Mouse (Mus musculus) CD4-positive, CD25-positive, alpha-beta regulatory T cell, adult 2 months (primary cell): ENCODE data around the gene Tnfrsf8.
"Not testable (repeated sequence)": the region's sequence is repeated elsewhere in the genome, so short reads cannot be mapped to it uniquely, and the experiment has no call there.

Source experiments
- DNase-seq: peaks from one replicate; pipeline ENCODE4 v3.0.0-alpha.2; 2012; ENCODE audit warnings: low read depth, low spot score

Gene Tnfrsf8

DNA sequence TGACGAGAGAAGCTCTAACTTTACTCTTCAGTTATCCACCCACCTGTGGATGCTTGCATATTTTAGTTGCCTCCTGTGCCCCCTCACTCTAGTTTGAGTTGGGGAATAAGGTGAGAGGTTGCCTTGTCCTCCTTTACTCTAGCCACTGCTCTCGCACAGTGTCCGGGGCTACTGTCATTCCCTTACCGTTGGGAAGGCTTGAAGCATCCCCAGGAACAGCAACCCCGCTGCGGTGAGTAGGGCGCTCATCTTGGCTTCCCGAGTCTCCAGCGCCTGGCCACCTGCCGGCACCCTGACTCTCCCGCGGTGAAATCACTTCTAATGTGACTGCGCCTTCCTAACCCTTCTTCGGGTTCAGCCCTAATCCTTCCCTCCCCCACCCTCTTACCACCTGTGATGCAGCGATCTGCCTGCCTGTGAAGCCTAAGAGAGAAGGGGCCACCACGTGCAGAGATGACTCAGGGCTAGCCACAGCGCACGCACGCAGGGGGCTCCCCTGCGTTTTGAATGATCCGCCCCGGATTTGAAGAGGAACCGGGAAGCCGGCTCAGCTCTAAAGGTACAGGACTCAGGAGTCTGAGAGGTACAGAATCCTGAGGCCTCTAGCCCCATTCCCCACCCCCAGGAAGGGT is at the start of gene Tnfrsf8:
Tnfrsf8 (minus strand) TSS at position 329 of the 632 bp plus-strand sequence.
- DNase-seq = peak; percentile 84

DNA sequence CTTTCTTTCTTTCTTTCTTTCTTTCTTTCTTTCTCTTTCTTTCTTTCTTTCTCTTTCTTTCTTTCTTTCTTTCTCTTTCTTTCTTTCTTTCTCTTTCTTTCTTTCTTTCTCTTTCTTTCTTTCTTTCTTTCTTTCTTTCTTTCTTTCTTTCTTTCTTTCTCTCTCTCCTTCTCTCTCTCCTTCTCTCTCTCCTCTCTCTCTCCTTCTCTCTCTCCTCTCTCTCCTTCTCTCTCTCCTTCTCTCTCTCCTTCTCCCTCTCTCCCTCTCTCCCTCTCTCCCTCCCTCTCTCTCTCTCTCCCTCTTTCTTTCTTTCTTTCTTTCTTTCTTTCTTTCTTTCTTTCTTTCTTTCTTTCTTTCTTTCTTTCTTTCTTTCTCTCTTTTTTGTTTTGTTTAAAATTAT is 46.7 kb upstream of the Tnfrsf8 start:
- not testable (repeated sequence) for DNase-seq

DNA sequence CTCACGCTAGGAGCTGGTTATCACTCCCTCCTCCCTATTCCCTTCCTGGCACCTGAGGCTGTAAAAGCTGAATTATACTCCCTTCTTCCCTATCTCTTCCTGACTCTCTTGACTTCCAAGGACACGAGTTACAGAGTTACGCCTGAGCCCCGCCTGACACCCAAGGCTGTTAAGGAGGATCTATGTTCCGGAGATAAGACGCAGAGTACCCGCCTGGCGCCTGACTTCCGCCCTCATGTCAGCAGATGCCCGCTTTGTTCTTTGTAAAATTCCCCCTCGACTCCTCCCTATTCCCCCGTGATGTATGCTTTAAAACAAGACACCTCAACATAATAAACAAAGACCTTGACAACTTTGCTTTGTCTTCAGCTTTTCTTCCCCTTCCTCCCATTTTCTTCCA is 46.1 kb upstream of the Tnfrsf8 start:
- DNase-seq = peak; percentile 87

DNA sequence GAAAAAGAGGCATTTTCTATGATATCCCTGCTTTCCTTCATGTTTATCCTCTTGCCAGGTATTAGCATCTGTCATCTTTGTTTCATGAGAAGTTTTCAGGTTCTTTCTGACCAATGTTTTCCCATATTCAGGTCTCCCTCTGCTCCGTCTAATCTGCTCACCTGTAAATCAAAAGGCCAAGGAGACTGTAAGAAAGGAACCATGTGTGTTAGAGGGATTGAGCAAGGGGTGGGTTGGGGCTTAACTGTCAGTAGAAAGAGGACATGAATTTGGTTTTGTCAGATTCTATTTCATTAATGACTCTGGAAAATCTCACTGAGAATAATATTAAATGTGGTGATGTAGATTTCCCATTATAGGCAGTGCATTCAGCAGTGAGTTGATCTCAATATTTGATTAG is 45.6 kb upstream of the Tnfrsf8 start:
- no peak for DNase-seq

DNA sequence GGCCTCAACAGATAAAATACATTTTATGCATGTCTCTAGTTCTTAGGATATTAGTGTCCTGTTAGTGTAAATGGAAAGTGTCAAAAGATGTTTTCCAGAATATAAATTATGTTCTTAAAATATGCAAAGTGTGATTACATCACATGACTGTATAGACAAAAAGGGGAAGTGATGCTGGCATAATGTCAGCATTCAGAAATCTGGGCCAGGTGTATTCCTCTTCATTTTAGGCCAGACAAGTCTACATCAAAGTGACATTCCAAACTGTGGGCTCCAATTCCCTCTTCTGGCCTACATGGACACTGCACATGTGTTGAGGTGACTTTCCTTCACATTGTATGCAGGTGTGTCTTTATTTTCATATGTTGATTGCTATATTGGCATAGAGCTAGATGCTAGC is 41.3 kb upstream of the Tnfrsf8 start:
- no peak for DNase-seq

DNA sequence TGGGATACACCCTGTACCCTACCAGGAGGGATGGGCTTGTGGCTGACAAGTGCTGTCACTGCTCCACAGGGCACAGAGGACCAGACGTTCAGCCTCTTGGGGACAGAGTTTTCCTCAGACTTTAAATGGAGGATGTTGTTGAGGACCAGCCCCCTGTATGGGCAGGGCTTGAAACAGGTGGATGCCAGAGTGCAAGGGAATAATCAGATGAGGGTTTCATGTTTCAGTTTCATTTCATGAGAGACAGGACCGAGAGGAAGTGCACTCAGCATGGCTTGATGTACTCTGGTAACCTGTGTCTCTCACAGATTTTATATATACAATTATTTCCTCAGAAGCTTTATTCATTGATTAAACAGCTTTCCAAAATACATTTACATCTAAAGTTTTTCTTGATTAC is 38.9 kb upstream of the Tnfrsf8 start:
- peak; percentile 79 for DNase-seq

DNA sequence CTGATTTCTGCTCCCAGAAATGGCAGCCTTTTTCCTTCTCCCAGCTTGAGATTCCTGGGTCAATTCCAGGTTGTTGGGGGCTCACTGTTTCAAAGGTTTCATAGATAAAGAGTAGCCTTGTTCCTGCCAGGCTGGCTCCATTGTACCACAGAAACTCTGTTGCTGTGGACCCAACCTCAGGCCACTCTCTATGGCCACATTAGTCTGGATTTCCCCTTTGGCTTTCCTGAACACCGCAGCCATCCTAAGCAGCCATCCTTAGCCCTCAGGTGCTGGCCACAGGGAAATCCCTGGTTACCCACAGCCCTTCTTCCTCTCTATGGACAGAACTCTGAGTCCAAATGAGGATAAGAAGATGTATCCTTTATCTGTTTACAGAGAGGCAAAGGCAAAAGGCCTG is 30.0 kb upstream of the Tnfrsf8 start:
- DNase-seq = no peak

DNA sequence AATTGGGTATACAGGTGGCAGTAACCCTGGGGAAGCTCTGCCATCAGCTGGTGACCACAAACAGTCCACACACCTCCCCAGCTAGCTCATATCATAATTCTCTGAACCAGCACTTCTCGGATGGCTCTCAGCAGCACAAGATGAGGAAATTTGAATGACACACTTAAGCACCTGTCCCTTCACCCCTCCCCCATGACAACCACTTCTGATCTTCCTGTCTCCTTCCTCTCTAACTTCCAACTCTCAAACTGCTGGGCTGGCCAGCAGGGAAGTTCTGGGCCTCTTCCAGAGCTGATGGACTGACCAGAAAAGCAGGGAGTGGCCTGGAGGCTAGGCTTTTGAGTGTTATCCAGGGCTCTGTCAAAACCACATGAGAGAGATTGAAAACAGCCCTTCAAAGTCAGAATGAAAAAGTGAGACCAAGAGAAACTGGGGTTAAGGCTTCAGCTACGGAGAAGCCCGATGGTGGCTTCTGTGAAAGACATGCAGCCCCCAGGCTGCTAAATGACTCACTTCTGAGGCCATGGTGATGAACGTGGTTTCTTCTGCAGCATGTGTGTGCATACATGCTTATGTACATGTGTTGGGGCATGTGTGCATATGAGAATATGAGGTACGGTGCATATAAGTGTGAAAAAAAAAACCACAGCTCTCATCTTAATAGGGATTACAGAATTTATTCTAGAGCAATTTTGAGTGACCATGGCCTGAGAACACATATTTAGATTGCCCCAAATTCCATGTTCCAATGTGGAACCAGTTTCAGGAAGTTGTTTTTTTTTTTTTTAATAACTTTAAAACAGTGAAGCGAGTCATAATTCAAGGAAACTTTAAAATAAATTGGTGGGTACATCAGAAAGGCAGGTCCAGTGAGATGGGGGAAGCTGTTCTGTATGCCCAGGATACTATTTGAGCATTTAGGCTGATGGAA is 27.2 kb upstream of the Tnfrsf8 start:
- DNase-seq = peak; percentile 61

DNA sequence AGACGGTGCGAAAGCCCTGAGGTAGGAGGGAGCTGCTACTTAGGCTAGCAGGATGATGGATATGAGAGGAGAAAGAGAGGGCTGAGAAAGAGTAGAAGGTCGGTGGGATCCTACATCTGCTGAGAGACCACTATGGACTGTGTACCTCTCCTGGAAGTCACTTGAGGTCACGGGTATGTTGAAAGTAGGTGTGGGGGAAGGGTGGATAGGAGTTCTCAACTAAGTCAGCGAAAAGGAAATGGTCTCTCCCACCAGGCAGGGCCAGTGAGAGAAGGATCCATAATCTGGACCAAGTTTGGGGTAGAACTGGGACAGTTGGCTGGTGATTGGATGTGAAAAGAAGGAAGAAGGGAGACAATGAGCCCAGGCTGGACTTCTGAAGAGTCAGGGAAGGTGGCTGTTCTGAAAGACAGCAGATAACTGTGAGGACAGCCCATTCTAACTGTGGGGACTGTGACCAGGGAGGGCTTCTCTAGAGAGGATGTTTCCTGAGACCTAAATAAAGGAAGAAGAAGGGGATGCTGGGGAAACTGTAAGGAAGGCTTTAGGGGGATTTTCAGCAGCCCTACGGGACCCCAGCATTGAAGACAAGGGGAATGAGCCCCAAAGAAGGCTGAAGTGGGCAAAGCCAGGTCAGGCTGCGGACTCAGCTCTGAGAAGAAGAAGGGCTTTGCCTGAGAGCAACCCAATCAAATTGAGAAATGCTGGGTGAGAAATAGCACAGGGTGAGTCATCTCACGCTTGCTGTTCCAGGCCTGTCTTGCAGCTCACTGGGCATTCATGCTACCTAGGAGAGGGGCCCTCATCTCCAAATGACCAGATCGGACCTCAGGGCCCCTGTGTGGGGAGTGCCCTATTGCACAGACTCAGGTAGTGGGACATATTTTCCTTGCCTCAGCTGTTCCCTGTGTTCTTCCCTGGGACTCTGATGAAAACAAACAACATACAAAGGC is 23.2 kb upstream of the Tnfrsf8 start:
- no peak for DNase-seq

DNA sequence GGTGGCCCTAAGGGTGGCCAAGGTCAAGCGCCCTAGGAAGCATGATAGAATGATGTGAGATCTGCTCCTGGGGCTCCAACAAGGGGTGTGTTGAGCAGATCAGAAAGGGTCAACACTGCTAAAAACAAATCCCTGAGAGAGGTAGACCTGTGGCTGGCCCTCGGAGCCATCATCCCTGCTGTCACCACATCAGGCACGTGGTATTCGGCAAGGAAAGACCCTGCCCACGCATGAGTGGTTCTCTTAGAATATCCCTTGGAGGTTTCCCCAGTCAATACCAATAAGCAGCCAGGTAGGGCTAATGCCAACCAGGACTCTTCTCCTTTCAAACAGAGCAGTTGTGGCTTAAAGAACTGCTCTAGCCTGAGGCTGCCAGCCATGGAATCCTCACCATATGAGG is 21.6 kb upstream of the Tnfrsf8 start:
- no peak for DNase-seq

DNA sequence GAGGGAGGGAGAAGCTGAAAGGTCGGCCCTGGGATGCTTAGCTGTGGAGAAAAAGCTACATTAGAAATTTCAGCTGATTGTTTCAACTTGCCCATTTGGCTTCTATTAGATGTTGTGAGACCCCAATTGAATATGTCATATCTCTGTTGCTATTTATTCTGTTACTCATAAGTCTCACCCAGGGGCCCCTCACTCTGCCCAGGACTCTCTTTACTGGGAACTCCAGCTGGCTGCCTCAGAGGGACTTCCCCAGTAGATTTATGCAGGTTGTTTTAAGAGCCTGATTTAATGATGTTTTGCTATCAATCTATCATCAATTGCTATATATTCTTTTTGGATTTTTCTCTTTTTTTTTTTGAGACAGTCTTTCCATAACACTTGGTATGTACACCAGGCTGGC is 21.1 kb upstream of the Tnfrsf8 start:
- peak; percentile 31 for DNase-seq

DNA sequence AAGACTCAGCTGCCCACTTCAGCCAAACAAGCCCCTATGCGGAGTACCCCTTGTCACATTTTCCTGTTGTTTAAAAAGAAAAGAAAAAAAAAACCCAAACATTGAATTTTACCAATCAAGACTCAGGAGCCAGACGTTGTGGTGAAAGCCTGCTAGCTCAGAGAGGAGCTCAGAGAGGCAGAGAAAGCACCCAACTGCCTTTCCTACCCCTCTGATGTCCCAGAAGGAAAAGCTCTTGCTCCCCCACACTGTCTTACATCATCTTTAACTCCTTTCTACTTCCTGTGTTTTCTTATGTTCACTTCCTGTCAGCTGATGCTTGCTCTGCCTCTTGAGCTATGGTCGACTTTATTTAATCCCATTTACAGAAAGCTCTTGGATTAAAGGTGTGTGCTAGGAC is 8.7 kb upstream of the Tnfrsf8 start:
- DNase-seq = no peak

DNA sequence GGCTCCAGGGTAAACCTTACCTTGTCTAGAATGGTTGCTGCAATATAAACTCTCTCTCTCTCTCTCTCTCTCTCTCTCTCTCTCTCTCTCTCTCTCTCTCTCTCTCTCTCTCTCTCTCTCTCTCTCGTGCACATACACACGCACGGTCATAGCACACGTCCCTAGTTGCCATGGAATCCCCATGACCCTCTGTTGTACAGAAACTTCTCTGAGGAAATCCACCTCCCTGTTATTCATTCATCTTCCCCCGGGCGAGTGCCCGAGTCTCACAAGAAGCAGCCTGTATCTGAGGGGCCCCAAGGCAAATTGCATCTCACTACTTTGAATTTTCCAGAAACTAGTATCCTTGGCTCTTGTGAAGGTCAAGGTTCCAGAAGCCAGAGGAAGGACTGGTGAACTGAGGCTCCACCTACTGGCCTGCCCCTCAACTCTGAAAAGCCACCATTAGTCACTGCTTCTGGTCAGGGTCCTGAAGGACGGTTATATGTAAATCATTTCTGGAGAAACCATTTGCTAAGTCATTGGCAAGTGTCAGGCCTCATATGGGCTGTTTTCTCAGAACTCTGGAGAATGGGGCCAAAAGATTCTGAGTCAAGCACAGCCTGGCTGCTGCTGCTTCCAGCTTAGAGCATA is 8.1 kb upstream of the Tnfrsf8 start:
- DNase-seq = no peak

DNA sequence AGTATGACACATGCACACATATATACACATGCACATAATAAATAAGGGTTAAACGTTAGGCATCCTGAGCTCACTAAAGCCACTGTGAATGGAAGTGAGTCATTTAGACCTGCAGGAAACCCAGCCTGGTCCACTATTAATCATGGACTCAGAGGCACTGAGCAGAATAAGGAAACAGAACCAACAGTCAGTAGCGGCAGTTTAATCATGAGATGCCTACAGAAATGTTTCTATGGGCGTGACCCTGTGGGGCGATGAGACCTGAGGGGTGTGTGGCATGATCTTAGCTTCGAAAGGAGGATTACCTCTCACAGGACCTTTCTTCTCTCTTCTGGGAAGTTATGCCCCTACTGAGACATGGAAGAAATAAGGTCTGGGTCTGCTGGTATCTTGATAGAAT is 7.2 kb upstream of the Tnfrsf8 start:
- no peak for DNase-seq

DNA sequence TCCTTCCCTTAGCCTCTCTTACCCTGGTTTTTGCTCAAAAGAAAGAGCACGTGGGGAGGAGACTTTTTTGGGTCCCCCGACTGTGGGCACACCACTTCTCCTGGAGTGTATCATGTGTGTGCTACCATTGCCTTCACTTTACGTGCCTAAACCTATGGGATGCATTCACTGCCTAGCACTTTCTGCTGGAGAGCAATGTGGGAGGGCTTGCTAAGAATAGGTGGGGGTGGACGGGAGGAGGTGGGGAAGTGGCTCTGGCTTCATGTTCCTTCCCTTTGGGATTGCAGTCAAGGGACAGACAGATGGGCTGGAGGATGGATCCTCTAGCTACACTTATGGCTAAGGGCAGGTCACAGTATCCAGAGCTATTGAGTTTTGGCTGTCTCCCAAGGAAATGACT is 5.7 kb upstream of the Tnfrsf8 start:
- no peak for DNase-seq

DNA sequence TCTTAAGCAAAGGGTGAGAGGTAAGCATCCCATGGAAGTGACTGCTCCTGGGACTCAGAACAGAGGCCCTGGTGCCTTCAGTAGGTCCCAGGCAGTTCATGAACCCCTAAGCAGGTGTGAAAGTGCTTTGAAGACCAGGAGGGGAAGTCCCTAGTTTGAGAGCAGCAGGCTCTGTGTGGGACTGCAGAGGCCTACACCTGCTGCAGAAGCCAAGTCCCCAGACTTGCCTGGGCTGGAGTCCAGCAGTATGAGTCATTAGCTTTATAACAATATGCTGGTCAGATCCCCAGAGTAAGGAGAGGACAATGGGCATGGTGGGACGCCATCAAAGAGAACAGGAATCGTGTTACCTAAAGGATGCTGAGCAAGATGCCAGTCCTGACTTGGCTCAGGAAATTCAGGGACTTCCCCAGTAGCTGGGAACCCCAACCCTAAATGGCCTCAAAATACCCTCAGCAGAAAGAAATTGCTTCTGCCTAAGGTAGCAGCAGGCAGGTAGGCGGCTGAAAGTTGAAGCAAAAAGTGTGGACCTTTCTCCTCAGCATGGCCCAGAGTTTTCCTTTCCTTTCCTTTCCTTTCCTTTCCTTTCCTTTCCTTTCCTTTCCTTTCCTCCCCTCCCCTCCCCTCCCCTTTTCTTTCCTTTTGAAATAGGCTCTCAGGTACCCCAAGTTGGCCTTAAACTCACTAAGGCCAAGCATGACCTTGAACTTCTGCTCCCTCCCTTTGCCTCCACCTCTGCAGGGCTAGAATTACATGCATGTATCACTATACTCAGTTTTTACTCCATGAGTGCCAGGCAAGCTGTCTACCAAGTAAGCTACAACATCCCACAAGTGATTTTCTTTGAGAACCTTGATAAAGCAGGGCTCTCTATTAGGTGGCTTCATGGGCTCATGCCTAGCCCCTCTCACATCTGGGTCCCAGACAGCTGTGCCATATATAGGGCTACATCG is 4.6 kb upstream of the Tnfrsf8 start:
- peak; percentile 73 for DNase-seq

DNA sequence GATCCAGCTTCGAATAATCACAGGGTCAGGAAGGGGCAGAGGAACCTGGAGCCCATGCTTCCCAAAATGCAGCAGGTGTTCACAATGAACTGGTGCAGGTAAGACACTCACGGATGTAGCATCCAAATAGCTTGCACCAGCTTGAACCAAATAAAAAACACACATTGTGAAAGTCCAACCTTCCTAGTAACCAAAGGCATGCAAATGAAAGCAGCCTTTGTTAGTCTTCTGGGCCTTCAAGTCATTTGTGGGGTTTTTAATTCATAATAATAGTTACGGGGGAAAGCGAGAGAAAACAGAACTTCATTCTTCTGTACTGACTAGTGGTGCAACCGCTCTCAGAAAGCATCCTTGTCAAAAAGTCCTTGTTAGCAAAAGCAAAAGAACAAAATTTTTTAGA is 1.7 kb upstream of the Tnfrsf8 start:
- no peak for DNase-seq

DNA sequence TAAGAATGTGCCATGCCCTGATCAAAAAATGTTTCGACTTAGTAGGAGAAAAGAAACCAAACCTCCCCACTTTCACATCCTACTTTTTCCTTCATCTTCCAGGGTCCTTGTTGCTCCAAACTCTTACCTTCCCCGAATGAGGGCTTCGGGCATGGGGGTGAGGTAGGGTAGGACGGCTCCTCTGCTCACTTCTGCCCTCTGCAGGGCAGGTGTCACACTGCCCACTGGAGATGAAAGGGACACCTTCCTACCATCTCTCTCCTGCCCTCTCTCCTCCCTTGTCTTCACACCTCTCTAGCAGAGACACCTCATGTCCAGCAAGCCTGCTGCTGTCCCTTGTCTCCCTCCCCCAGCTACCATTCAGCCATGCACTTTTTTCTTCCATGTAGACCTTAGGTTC is 998 bp downstream of the Tnfrsf8 start:
- peak; percentile 57 for DNase-seq

DNA sequence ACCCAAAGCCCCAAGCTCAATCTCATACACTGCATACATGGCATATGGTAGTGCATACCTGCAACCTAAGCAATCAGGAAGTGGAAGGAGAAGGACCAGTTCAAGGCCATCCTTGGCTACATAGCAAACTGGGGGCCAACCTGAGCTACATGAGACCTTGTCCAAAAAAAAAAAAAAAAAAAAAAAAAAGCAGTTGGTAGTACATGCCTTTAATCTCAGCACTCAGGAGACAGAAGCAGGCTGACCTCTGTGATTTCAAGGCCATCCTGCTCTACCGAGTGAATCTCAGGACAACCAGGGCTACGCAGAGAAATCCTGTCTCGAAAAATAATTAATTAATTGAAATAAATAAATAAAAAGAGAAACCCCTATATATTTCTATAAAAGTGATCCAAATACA is 1.7 kb downstream of the Tnfrsf8 start:
- peak; percentile 3 for DNase-seq

DNA sequence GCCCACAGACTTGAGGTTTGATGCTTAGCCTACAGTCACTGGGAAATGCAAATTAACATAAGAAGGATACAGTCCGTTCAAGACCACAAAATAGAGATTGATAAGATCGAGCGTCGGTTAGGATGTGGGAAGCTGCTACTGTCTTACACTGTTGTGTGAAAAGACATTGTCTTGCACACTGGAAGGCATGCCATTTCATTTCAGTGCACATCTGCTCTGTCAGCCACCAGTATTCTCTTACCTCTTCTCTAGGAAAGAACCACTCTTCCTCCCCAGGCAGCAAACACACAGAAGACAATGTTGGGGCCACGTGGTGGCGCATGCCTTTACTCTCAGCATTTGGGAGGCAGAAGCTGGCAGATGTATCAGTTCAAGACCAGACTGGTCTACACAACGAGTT is 2.4 kb downstream of the Tnfrsf8 start:
- peak; percentile 51 for DNase-seq
